Mouse (Mus musculus) forebrain, embryonic 14.5 days (tissue): Measurements from ENCODE around the gene Arhgef11. TPM values are rescaled to one million over a fixed set of nuclear protein-coding genes. Genes with fewer than 3 reads are reported as not detected.

ENCODE experiments used
- ATAC-seq: fragments of 200-750 bp; cut with Nextera tagmentation; 2 replicates; pipeline ENCODE4 v1.8.0; 2017; ENCODE audit warnings: mild to moderate bottlenecking, moderate library complexity
- DNase-seq: peaks from one replicate; pipeline ENCODE4 v3.0.0-alpha.2; 2015; ENCODE audit warnings: low spot score
- H3K27ac ChIP-seq: fragments of 300-500 bp; sonication (generic); 2 replicates; pipeline ENCODE4 v1.5.1; 2014; ENCODE audit warnings: low read depth, mild to moderate bottlenecking, control low read depth, low read length, moderate library complexity
- H3K27me3 ChIP-seq: fragments of 300-500 bp; sonication (generic); replicated peaks from 2 replicates; pipeline ENCODE4 v1.6.1; 2014; ENCODE audit warnings: low read length, control low read depth, mixed read lengths; ENCODE audit not compliant: control insufficient read depth, insufficient read depth
- H3K36me3 ChIP-seq: fragments of 300-500 bp; sonication (generic); 2 replicates; pipeline ENCODE4 v1.6.1; 2014; ENCODE audit warnings: low read length, control low read depth; ENCODE audit not compliant: control insufficient read depth, insufficient read depth
- H3K4me1 ChIP-seq: fragments of 300-500 bp; sonication (generic); 2 replicates; pipeline ENCODE4 v1.6.1; 2014; ENCODE audit warnings: antibody characterized with exemption, low read length, control low read depth; ENCODE audit not compliant: control insufficient read depth, insufficient read depth
- H3K4me2 ChIP-seq: fragments of 300-500 bp; sonication (generic); 2 replicates; pipeline ENCODE4 v1.6.1; 2014; ENCODE audit warnings: mild to moderate bottlenecking, control low read depth, low read length
- H3K4me3 ChIP-seq: fragments of 300-500 bp; sonication (generic); 2 replicates; pipeline ENCODE4 v1.5.1; 2014; ENCODE audit warnings: low read depth, low read length, control low read depth
- H3K9ac ChIP-seq: fragments of 300-500 bp; sonication (generic); 2 replicates; pipeline ENCODE4 v1.6.1; 2014; ENCODE audit warnings: mild to moderate bottlenecking, low read length, control low read depth, moderate library complexity
- H3K9me3 ChIP-seq: fragments of 300-500 bp; sonication (generic); replicated peaks from 2 replicates; pipeline ENCODE4 v1.6.1; 2016; ENCODE audit warnings: low read length, control low read depth, mixed read lengths; ENCODE audit not compliant: control insufficient read depth
- WGBS: fragments of 180-500 bp; shearing (Covaris S2); extraction: QIAGEN DNeasy Blood & Tissue Kit; methylation state at CpG from one replicate; pipeline ENCODE4 v1.1.7; 2014; 5-methylcytosine and 5-hydroxymethylcytosine counted together
- polyA plus RNA-seq: library from polyadenylated mRNA; unstranded; fragments of >200 nt; fragmentation: Nextera tagmentation; extraction: Ambion mirVana; gene quantifications from 2 replicates; pipeline ENCODE4 v1.2.1, GENCODE M21; 2014

Arhgef11 gene
- polyA plus RNA-seq, 1 experiment from 2014 or later, result 16.9 TPM

GRCm38 (mm10) chr3:87763202-87763601 lies 145.8 kb downstream of the Arhgef11 start:
- Histone ChIP-seq H3K27ac (no peak overlapping the region), H3K27me3 (peaks cover 10% of the 10 kb centered on the region), H3K9me3 (no peaks in the 10 kb centered on the region), H3K4me2 (no peak overlapping the region), H3K36me3 (no peaks in the 10 kb centered on the region), H3K4me3 (no peak overlapping the region), H3K9ac (no peak overlapping the region), H3K4me1 (no peaks in the 10 kb centered on the region)
- 73% methylated on average over 4 of the region's 4 CpGs for WGBS
- DNase-seq, result no peak
- ATAC-seq, result no peak

- H3K9ac ChIP-seq, result no peak overlapping the region
- peak overlapping the region; percentile 28 for H3K4me2 ChIP-seq
- no peaks in the 10 kb centered on the region for H3K9me3 ChIP-seq
- peaks cover 16% of the 10 kb centered on the region for H3K27me3 ChIP-seq
- WGBS, result 22% methylated on average over 15 of the region's 15 CpGs
- no peaks in the 10 kb centered on the region for H3K36me3 ChIP-seq
- H3K4me3 ChIP-seq, result no peak overlapping the region
- peak; percentile 16; the same call in 1 of the 2 replicates for ATAC-seq
- H3K27ac ChIP-seq, result no peak overlapping the region
- DNase-seq, result peak; percentile 72
- no peaks in the 10 kb centered on the region for H3K4me1 ChIP-seq
These were observed 146.4 kb downstream of the Arhgef11 start for GRCm38 (mm10) chr3:87763683-87764289.

- WGBS, result 42% methylated on average over 10 of the region's 10 CpGs
- H3K27me3 ChIP-seq, result peaks cover 21% of the 10 kb centered on the region
These were observed 147.1 kb downstream of the Arhgef11 start for GRCm38 (mm10) chr3:87764506-87764905.

GRCm38 (mm10) chr3:87765091-87765490 lies 147.7 kb downstream of the Arhgef11 start:
- ATAC-seq (no peak), DNase-seq (no peak)
- no peaks in the 10 kb centered on the region for H3K36me3 ChIP-seq
- no peak overlapping the region for H3K4me2 ChIP-seq
- H3K4me1 ChIP-seq, result no peaks in the 10 kb centered on the region
- H3K27ac ChIP-seq, result no peak overlapping the region; the same call in 1 of the 2 replicates
- no peak overlapping the region for H3K4me3 ChIP-seq
- peaks cover 23% of the 10 kb centered on the region for H3K27me3 ChIP-seq
- no peak overlapping the region for H3K9ac ChIP-seq
- H3K9me3 ChIP-seq, result no peaks in the 10 kb centered on the region
- 10% methylated on average over 10 of the region's 10 CpGs for WGBS

More at GRCm38 (mm10) chr3:87764506-87764905, 147.1 kb downstream of the Arhgef11 start:
- ATAC-seq (no peak), DNase-seq (no peak)
- Histone ChIP-seq H3K9ac (no peak overlapping the region), H3K4me1 (no peaks in the 10 kb centered on the region), H3K4me2 (no peak overlapping the region; the same call in 1 of the 2 replicates), H3K27ac (no peak overlapping the region; the same call in 1 of the 2 replicates), H3K36me3 (no peaks in the 10 kb centered on the region), H3K4me3 (no peak overlapping the region), H3K9me3 (no peaks in the 10 kb centered on the region)

DNA sequence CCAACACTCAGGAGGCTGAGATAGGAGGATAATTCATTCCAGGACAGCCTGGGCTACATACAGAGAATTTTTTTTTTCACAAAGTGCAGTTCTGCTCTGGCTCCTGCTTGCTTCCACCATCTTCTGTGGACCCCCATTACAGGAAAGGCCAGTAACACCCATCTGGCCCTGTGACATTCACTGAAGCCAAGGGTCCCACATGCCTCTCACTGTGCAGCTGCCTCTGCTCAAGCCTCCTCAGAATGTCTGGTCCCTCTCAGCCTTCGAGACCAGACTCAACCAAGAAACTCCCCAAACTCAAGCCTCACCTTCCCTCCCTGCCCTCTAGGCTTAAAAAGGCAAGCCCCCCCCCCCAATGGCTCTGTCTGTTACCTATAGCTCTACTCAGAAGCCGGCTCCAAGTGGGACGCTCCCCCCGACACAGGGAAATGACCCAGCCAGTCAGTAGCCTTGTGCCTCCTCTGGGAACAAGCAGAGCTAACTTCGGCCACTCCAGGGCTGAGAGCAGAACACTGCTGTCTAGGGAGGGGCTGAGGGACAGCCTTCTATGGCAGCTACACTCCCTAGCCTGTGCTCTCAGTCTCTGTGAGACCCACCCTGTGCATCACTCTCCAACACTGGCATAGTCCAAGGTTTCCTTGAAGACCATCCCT lies 148.4 kb downstream of the Arhgef11 start:
- Histone ChIP-seq H3K27ac (no peak overlapping the region), H3K9ac (no peak overlapping the region), H3K9me3 (no peaks in the 10 kb centered on the region), H3K36me3 (no peaks in the 10 kb centered on the region), H3K4me1 (no peaks in the 10 kb centered on the region), H3K4me3 (no peak overlapping the region), H3K4me2 (no peak overlapping the region), H3K27me3 (peaks cover 23% of the 10 kb centered on the region)
- no peak for ATAC-seq
- no peak for DNase-seq
- 69% methylated on average over 5 of the region's 5 CpGs for WGBS

DNA sequence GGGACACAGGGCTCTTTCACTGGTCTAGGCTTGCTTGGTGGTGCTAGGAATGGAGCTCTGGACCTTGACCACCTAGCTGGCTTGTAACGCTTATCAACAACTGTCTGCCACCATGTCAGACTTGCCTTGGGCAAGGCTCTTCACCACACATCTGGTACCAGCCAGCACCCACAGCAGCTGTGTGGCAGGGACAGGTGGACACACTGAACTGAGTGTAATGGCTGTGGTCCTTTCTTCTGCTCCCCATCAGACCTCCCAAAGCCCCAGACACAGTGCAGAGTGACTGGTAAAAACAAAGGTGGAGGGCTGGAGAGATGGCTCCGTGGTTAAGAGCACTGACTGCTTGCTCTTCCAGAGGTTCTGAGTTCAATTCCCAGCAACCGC lies 148.9 kb downstream of the Arhgef11 start:
- Histone ChIP-seq H3K4me1 (no peaks in the 10 kb centered on the region), H3K9ac (no peak overlapping the region), H3K36me3 (no peaks in the 10 kb centered on the region), H3K4me2 (no peak overlapping the region), H3K4me3 (no peak overlapping the region), H3K27me3 (peaks cover 23% of the 10 kb centered on the region), H3K27ac (no peak overlapping the region), H3K9me3 (no peaks in the 10 kb centered on the region)
- DNase-seq, result no peak
- 79% methylated on average over 3 of the region's 3 CpGs for WGBS
- ATAC-seq, result no peak

- Histone ChIP-seq H3K27ac (no peak overlapping the region), H3K9me3 (no peaks in the 10 kb centered on the region), H3K4me2 (no peak overlapping the region), H3K4me3 (0 out of 2 replicates have a peak overlapping the region, but pooled peaks have one; percentile 27), H3K36me3 (no peaks in the 10 kb centered on the region), H3K27me3 (peaks cover 23% of the 10 kb centered on the region), H3K9ac (no peak overlapping the region), H3K4me1 (no peaks in the 10 kb centered on the region)
- 78% methylated on average over 8 of the region's 8 CpGs for whole genome bisulfite sequencing
- DNase-seq (no peak), ATAC-seq (no peak)
These were observed 150.4 kb downstream of the Arhgef11 start for GRCm38 (mm10) chr3:87767764-87768163.

DNA sequence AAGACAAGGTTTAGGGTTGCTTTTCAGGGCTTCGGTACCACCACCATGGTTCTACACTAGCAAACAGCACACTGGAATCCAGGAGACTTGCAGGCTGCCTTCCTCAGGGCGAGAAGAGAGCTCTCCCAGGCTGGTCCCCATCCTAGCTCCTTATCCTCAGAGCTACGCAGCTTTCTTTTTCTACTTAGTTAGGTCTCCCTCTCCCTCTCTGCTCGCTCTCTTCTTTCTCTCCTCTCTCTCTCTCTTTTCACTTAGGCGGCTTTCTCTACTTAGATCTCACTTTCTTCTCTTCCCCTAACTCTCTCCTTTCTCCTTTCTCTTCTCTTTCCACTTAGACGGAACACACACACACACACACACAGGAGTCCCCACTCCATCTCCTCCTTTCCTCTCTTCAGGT lies 151.1 kb downstream of the Arhgef11 start:
- peaks cover 23% of the 10 kb centered on the region for H3K27me3 ChIP-seq

GRCm38 (mm10) chr3:87768844-87769243 lies 151.5 kb downstream of the Arhgef11 start:
- Histone ChIP-seq H3K27me3 (peaks cover 23% of the 10 kb centered on the region), H3K9ac (peak overlapping the region; percentile 21; the same call in 1 of the 2 replicates), H3K4me3 (peak overlapping the region; percentile 27), H3K36me3 (no peaks in the 10 kb centered on the region), H3K4me2 (peak overlapping the region; percentile 44), H3K9me3 (no peaks in the 10 kb centered on the region), H3K27ac (no peak overlapping the region), H3K4me1 (no peaks in the 10 kb centered on the region)
- 1% methylated on average over 30 of the region's 37 CpGs for WGBS
- ATAC-seq, result peak; percentile 47; the same call in 1 of the 2 replicates
- peak; percentile 46 for DNase-seq

More for the DNA sequence above, 151.1 kb downstream of the Arhgef11 start:
- peak overlapping the region; percentile 21; the same call in 1 of the 2 replicates for H3K9ac ChIP-seq
- H3K27ac ChIP-seq, result no peak overlapping the region
- DNase-seq (no peak), ATAC-seq (no peak)
- H3K36me3 ChIP-seq, result no peaks in the 10 kb centered on the region
- H3K9me3 ChIP-seq, result no peaks in the 10 kb centered on the region
- H3K4me2 ChIP-seq, result peak overlapping the region; percentile 44
- H3K4me3 ChIP-seq, result peak overlapping the region; percentile 27
- 57% methylated on average over 6 of the region's 6 CpGs for WGBS
- no peaks in the 10 kb centered on the region for H3K4me1 ChIP-seq
